Mouse (Mus musculus) heart, adult 18-20 months (tissue): ENCODE measurements around the gene Ptpre. TPM values are rescaled to one million over a fixed set of nuclear protein-coding genes. Genes with fewer than 3 reads are reported as not detected.

Experiments
- DNase-seq, 2 experiments: peaks; one replicate each; pipeline ENCODE4 v3.0.0; 2021 to 2022; ENCODE audit warnings: mixed read lengths in 1 of 2
- microRNA-seq, 2 experiments: library from miRNA; unstranded; fragments of <30 nt; microRNA quantifications; one replicate each; pipeline ENCODE4 v1.2.0; 2022
- total RNA-seq, 2 experiments: library from RNA; stranded (reverse); gene quantifications; 2 replicates each; pipeline ENCODE4 v1.2.3; 2021

Ptpre gene
- total RNA-seq, 2 experiments from 2014 or later: 2.2 to 2.9 TPM

DNA sequence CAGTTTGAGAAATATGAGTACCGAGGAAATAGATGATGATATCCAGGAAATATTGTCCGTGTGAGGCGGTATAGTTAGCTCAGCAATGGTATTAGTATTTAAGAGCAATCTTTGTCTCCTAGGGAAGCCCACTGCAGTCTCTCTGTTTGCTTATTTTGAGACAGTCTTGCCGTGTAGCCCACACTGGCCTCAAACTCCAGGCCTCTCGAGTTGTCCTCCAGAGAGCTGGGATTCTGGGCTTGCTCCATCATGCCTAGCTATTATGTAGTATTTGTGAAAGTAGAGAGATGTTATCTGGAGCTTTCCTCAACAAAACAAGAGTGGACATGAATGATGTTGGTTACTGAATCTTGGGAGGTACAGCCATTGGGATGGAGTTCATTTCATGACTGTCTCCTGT is 197.1 kb downstream of the Ptpre start:
- DNase-seq: no peak

DNA sequence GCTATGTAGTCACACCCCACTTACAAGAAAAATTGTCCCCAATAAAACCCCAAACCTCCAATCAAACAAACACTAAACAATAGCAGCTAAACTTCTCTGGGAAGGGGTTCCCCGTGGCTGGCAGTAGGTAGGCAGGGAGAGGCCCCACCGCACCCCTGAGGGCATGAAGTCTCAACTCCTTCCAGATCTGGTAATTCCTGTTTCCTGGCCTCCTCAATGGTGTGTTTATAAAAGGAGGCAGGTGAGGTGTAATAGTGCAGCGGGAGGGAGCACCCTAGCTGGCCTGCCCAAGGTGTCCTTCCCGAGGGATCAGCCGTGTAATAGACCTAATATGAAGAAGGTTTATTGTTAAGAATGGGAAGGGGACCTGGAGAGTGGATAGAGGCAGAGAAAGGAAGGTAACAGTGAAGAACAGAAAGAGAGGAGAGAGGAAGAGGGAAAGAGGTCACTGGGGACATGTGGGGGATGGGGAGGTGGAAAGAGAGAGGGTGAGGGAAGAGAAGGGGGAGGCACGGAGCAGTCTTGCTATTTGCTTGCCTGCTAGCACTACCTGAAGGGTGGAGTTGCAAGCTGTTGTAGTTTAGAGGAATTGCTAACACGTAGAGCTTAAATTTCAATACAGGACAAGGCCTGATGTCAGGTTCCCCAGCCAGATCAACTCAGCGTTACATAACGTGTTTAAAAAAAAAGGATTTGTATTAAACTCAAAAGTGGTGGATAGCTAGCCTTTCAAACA is 197.8 kb downstream of the Ptpre start:
- no peak for DNase-seq

Small RNAs within 50 kb of the gene (microRNA-seq; reads per million reads assigned to microRNA genes)
- 0 reads per million in 2 experiments for gene Mir1962

Other genes starting within 250 kb of the Ptpre start
- not detected for gene Foxi2, start 127.2 kb upstream of the Ptpre start, total RNA-seq
- gene Clrn3, start 8.8 kb upstream of the Ptpre start, total RNA-seq: not detected
- gene Mki67, start 178.9 kb downstream of the Ptpre start, total RNA-seq: 1 to 10 TPM; 1.4 to 1.8 TPM